Comparison of ENCODE assay signal across 8 mouse cellular contexts in genomic region chr9:120496691-120497090, GRCm38 (mm10). TPM values are rescaled to one million over a fixed set of nuclear protein-coding genes. Genes with fewer than 3 reads are reported as not detected.
A peak's percentile ranks its signal among the peaks of the same experiment; 100 is the strongest.
DNase-seq lines count a peak whose midpoint lies in the region; ATAC-seq lines count a peak whose summit lies in the region.

No protein-coding gene starts in this region.

- H3K27ac ChIP-seq in hindbrain, embryonic 15.5 days (replicated peaks): no peak overlapping the region

- H3K27me3 ChIP-seq in hindbrain, embryonic 15.5 days: no peaks in the 10 kb centered on the region

- H3K9me3 ChIP-seq in hindbrain, embryonic 15.5 days: no peaks in the 10 kb centered on the region

- intact Hi-C loops in left cerebral cortex, postnatal 25 days (cut with DNase I): loop anchor here (2.0 to 10.0 kb wide), 3 partner anchors 62 to 356 kb away; partner anchors contain the start of gene Myrip

- H3K9ac ChIP-seq in hindbrain, embryonic 15.5 days: no peak overlapping the region

- 0 out of 2 replicates have a peak, but pooled peaks have one; percentile 35 for ATAC-seq in hindbrain, embryonic 15.5 days (ENCODE audit: low FRiP score, low read depth)

- DNase-seq in right cerebral cortex, adult 18-20 months: peak; percentile 74
- DNase-seq in right cerebral cortex, postnatal 36 days (ENCODE audit: low spot score in 2 of 2): no peak
- DNase-seq in brain, adult 2 months (ENCODE audit: low read depth, low spot score): peak; percentile 89
- peak; percentile 49 for DNase-seq in fibroblast of lung, adult 2 months (ENCODE audit: low read depth)
- DNase-seq in left cerebral cortex, postnatal 25 days (ENCODE audit: low spot score in 2 of 2): peak; percentile 77 to 81
- peak; percentile 86 for DNase-seq in naive thymus-derived CD4-positive, alpha-beta T cell, adult 2 months (ENCODE audit: low read depth)
- peak; percentile 71 for DNase-seq in thymus, postnatal 14 days

- H3K36me3 ChIP-seq in hindbrain, embryonic 15.5 days: peaks cover 22% of the 10 kb centered on the region

- WGBS in hindbrain, embryonic 15.5 days: 4% methylated on average over 3 of the region's 3 CpGs

- H3K4me1 ChIP-seq in hindbrain, embryonic 15.5 days (replicated peaks): peaks cover 12% of the 10 kb centered on the region

- H3K4me3 ChIP-seq in hindbrain, embryonic 15.5 days: no peak overlapping the region

- H3K4me2 ChIP-seq in hindbrain, embryonic 15.5 days: no peak overlapping the region

RNA-seq across cellular contexts. Expression of gene Eif1b, which starts 4.7 kb away (rescaled TPM):
- 283 and 285 TPM in 2 replicates for polyA plus RNA-seq in hindbrain, embryonic 15.5 days (2015; fragmentation: Nextera tagmentation; extraction: Ambion mirVana)
- 100 to 1,000 TPM; 160 to 173 TPM for total RNA-seq in left cerebral cortex, postnatal 25 days (2021)

RNA-seq across cellular contexts. Expression of gene Entpd3, which starts 42.9 kb away (rescaled TPM):
- 3.2 and 4.1 TPM in 2 replicates for polyA plus RNA-seq in hindbrain, embryonic 15.5 days (2015; fragmentation: Nextera tagmentation; extraction: Ambion mirVana)
- 1 to 10 TPM; 4.5 to 8.5 TPM for total RNA-seq in left cerebral cortex, postnatal 25 days (2021)

Comparison
In these comparisons a context has a peak if more than half of its experiments do, and no peak if none do; other contexts are left out.
1. DNase-seq: peak in right cerebral cortex, adult 18-20 months (single experiment), brain, adult 2 months (single experiment), fibroblast of lung, adult 2 months (single experiment), left cerebral cortex, postnatal 25 days (2 of 2), naive thymus-derived CD4-positive, alpha-beta T cell, adult 2 months (single experiment) and thymus, postnatal 14 days (single experiment); none in right cerebral cortex, postnatal 36 days (0 of 2).